Mouse (Mus musculus) testis, postnatal 14 days (tissue): ENCODE data around the gene Slc34a3.

Source experiments
- DNase-seq: peaks from one replicate; pipeline ENCODE4 v3.0.0; 2021; ENCODE audit warnings: low spot score

Gene Slc34a3

DNA sequence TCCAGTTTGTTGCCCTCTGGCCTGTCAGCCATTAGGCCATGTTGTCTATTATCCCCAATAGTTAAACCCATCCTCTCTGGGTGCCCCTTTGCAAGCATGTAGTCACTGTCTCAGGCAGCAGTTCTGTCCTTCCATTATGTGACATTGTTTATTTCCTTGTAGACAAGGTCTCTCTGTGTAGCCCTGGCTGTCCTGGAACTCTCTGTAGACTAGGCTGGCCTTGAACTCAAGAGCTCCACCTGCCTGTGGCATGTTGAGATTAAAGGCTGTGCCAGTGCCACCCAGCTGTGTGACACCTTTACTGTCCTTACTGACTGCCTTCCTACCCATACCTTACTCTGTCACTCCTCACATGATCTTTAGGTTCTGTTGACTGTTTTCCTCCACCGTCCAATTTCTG lies 18.2 kb upstream of the Slc34a3 start:
- DNase-seq, result no peak

- DNase-seq, result no peak
Measured at GRCm38 (mm10) chr2:25246183-25247072, 12.3 kb upstream of the Slc34a3 start, which contains the start of gene AL732309.1. Gene AL732309.1, minus strand, starts transcription at chr2:25246863.

DNA sequence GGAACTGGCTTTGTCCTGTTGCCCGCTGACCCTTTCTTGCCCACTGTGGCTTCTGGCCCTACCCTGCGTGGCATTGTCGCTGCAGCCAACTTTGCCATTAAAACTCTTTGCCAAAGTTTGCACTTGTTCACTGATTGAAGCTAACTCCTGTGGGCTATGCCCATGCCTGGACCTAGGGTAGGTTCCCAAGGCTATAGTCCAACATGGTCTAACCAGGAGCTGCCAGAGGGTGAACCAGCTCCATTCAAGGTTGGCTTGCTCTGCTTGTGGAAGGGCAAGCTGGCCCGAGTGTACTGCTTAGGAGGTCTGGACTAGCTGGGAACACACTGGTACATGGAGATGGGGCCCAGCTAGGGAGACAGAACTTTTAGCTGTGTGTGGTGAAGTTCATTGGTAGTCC lies 10.0 kb upstream of the Slc34a3 start:
- no peak for DNase-seq

- DNase-seq, result peak; percentile 60
Measured at GRCm38 (mm10) chr2:25243342-25243741, 9.2 kb upstream of the Slc34a3 start.

GRCm38 (mm10) chr2:25242101-25242506 lies 7.9 kb upstream of the Slc34a3 start, which contains the start of the genes Rnf208 and Cysrt1:
Gene Rnf208, plus strand, starts transcription at chr2:25242255.
Gene Cysrt1, minus strand, starts transcription at chr2:25242452.
- DNase-seq, result no peak

DNA sequence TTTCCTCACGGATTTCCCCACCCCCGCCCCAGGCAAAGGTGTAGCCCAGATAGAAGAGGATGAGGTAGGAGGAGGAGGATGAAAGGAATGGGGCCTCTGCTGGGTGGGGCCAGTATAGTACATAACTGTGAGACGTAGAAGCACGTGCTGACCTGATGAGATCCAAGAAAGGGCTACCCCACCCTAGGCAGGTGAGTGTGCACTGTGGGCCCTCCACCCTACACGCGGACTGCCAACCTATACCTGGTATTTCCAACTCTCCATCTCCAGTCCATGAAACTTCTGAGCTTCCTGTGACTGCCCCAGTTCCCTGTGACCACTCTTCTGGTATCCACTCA lies 7.2 kb upstream of the Slc34a3 start:
- no peak for DNase-seq

GRCm38 (mm10) chr2:25240723-25241437 lies 6.7 kb upstream of the Slc34a3 start:
- peak; percentile 76 for DNase-seq

GRCm38 (mm10) chr2:25240310-25240709 lies 6.1 kb upstream of the Slc34a3 start:
- DNase-seq, result no peak

DNA sequence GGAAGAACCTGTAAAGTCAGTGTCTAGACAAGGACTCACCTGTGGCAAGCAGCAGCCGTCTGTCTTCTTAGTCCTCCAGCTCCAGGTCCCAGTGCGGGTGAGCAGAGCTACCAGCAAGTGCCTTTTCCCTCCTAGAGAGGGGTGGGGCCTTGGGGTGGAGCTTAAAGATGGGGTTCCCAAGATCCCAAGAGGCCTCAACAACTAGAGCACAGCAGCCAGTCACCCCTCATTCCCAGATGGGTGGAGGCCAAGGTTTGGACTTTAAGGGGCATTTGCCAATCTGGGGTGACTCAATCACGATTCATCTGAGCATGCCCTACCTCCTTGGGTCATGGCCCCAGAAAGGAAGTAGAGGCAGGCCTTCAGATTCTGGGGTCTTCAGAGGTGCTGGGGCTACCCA lies 5.6 kb upstream of the Slc34a3 start:
- DNase-seq, result no peak

GRCm38 (mm10) chr2:25238106-25238505 lies 3.9 kb upstream of the Slc34a3 start:
- no peak for DNase-seq

- DNase-seq, result no peak
Measured at GRCm38 (mm10) chr2:25237522-25237921, 3.4 kb upstream of the Slc34a3 start.

- DNase-seq, result no peak
Measured at GRCm38 (mm10) chr2:25236614-25237013, 2.5 kb upstream of the Slc34a3 start, which contains the start of gene Rnf224. Gene Rnf224, minus strand, starts transcription at chr2:25236787.

- no peak for DNase-seq
Measured at GRCm38 (mm10) chr2:25234551-25235220, 522 bp upstream of the Slc34a3 start.

- DNase-seq, result no peak
Measured at GRCm38 (mm10) chr2:25233421-25233820, 743 bp downstream of the Slc34a3 start.

DNA sequence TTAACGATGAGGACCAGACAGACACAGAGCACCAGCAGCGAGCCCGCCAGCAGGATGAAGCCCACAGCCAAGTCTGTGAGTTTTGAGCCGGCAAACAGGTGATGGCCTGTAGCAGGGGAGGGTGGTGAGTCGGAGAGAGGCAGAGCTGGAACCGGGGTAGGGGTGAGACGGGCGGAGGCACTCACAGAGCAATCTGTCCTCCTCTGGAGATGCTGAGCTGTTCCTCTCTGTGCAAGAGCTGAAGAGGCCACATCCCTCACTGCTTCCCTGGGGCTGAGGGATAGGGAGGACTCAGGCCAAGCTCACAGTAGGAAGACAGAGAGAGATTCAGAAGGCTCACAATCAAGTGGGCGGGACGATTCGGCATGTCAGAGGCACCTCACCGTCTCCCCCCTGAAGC lies 3.1 kb downstream of the Slc34a3 start:
- DNase-seq, result no peak

DNA sequence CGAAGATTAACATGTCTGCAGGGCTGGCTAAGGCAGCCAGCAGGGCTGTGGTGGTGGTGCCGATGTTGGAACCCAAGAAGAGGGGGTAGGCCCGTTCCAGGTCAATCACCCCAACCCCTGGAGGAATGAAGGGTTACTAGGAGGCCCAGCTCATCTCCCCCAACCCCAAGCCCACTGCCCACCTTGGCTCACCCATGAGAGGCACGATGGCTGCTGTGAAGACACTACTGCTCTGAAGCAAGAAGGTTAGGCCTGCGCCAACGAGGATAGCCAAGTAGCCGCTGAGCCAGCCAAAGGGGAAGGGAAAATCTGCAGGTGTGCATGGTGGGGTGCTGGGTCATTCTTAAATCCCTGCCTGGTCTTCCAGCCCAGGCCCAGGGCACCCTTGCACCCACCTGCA lies 3.6 kb downstream of the Slc34a3 start:
- no peak for DNase-seq

- no peak for DNase-seq
Measured at GRCm38 (mm10) chr2:25229582-25229981, 4.6 kb downstream of the Slc34a3 start.

DNA sequence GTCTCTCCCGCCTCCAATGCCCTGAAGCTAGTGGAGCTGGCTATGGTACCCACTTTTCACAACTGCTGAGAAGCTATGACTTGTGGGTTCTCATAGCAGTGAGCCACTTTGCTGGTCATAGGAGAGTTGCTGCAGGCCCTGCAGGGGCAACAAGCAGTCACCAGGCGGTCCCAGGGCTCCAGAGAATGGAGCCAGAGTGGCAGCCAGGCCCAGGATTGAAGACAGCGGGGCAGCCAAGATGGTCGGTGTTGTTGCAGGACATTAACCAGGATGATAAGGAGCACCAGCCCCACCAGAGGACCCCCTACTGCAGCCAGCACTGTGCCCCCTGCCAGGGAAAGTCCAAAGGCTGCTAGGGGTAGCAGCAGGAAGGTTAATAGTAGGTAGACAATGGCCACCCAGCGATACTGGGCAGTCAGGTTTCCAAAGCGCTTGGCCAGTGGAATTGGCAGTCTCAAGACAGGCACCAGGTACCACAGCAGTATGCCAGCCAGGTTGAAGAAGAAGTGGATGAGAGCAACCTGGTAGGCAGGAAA lies 5.1 kb downstream of the Slc34a3 start:
- DNase-seq, result no peak

- peak; percentile 76 for DNase-seq
Measured at GRCm38 (mm10) chr2:25228431-25228889, 5.7 kb downstream of the Slc34a3 start.

DNA sequence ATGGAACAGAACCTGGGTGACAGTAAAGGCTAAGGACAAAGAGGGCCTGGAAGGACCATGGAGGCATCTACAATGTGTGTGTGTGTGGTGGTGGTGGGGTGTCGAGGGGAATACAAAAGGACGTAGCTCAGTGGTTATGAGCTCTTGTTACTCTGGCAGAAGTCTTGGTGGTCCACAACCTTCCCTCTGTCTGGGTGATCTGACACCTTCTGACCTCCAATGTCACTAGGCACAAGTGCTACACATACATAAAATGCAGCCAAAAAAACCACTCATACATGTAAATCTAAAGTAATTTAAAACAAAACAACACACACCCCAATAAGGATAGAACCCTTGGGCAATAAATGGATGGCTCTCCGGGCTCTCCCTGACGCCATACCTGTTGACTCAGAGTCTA lies 6.8 kb downstream of the Slc34a3 start:
- DNase-seq, result no peak

DNA sequence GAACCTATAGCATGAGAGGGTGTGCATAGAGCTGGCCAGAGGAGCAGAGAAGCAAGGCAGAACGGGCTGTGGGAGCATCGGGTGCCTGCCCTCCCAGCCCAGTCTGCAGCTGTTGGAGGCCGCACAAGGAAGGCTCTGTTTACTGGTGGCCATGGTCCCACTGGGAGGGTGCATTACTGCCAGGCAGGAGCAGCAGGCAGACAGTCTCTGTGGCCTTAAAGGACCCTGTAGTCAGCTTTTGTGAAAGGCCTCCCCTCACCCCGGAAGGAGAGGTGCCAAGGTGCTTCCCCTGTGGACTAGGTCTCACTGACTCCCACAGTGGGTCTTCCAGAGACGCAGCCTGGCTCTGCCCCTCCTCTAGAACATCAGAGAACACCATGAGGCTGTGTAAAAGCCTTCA lies 7.3 kb downstream of the Slc34a3 start:
- DNase-seq, result no peak

- no peak for DNase-seq
Measured at GRCm38 (mm10) chr2:25225811-25226379, 8.3 kb downstream of the Slc34a3 start.
